Mouse (Mus musculus) midbrain, postnatal 0 days (tissue): ENCODE data around the gene Myh8. TPM values are rescaled to one million over a fixed set of nuclear protein-coding genes. Genes with fewer than 3 reads are reported as not detected.

Source experiments
- ATAC-seq: fragments of 200-750 bp; cut with Nextera tagmentation; 2 replicates; pipeline ENCODE4 v1.8.0; 2017; ENCODE audit warnings: moderate number of reproducible peaks, mild to moderate bottlenecking, moderate TSS enrichment, moderate library complexity; ENCODE audit not compliant: low FRiP score
- DNase-seq: peaks from one replicate; pipeline ENCODE4 v3.0.0-alpha.2; 2015; ENCODE audit warnings: low spot score
- H3K27ac ChIP-seq: fragments of 300-500 bp; sonication (generic); 2 replicates; pipeline ENCODE4 v1.5.1; 2014; ENCODE audit warnings: low read depth, mild to moderate bottlenecking, low read length, mixed read lengths
- H3K27me3 ChIP-seq: fragments of 300-500 bp; sonication (generic); 2 replicates; pipeline ENCODE4 v1.6.1; 2014; ENCODE audit warnings: low read length, control low read depth, mixed read lengths; ENCODE audit not compliant: insufficient read depth
- H3K36me3 ChIP-seq: fragments of 300-500 bp; sonication (generic); 2 replicates; pipeline ENCODE4 v1.6.1; 2014; ENCODE audit warnings: low read length, control low read depth, mixed read lengths; ENCODE audit not compliant: insufficient read depth
- H3K4me1 ChIP-seq: fragments of 300-500 bp; sonication (generic); 2 replicates; pipeline ENCODE4 v1.6.1; 2014; ENCODE audit warnings: mild to moderate bottlenecking, control low read depth, antibody characterized with exemption, low read length, mixed read lengths; ENCODE audit not compliant: insufficient read depth
- H3K4me2 ChIP-seq: fragments of 300-500 bp; sonication (generic); 2 replicates; pipeline ENCODE4 v1.6.1; 2014; ENCODE audit warnings: low read depth, mild to moderate bottlenecking, low read length, mixed read lengths; ENCODE audit not compliant: poor library complexity, severe bottlenecking
- H3K4me3 ChIP-seq: fragments of 300-500 bp; sonication (generic); 2 replicates; pipeline ENCODE4 v1.5.1; 2014; ENCODE audit warnings: low read depth, mild to moderate bottlenecking, low read length, moderate library complexity
- H3K9ac ChIP-seq: fragments of 300-500 bp; sonication (generic); replicated peaks from 2 replicates; pipeline ENCODE4 v1.6.1; 2014; ENCODE audit warnings: mild to moderate bottlenecking, low read length, moderate library complexity, mixed read lengths; ENCODE audit not compliant: poor library complexity, severe bottlenecking
- H3K9me3 ChIP-seq: fragments of 300-500 bp; sonication (generic); 2 replicates; pipeline ENCODE4 v1.6.1; 2016; ENCODE audit warnings: low read length, control low read depth
- CTCF ChIP-seq: IDR thresholded peaks from 2 replicates; pipeline ENCODE4 v1.5.1; 2016; ENCODE audit warnings: antibody characterized with exemption, mild to moderate bottlenecking
- WGBS: fragments of 180-500 bp; shearing (Covaris S2); extraction: QIAGEN DNeasy Blood & Tissue Kit; methylation state at CpG from one replicate; pipeline ENCODE4 v1.1.7; 2014; 5-methylcytosine and 5-hydroxymethylcytosine counted together
- polyA plus RNA-seq: library from polyadenylated mRNA; unstranded; fragments of >200 nt; fragmentation: Nextera tagmentation; extraction: Ambion mirVana; gene quantifications from 2 replicates; pipeline ENCODE4 v1.2.1, GENCODE M21; 2015
- total RNA-seq: library from RNA; depleted of rRNA; stranded (reverse); fragments of >200 nt; gene quantifications from 2 replicates; pipeline ENCODE4 v1.2.3, GENCODE M21; 2014

The Myh8 gene
- total and polyA plus RNA-seq, 2 experiments from 2014 or later, result 0.36 to 3.0 TPM

GRCm38 (mm10) chr11:67237481-67238079 is 39.3 kb upstream of the Myh8 start, which contains the start of gene Myh4:
Gene Myh4 (plus strand): TSS chr11:67238029.
- no peaks in the 10 kb centered on the region for H3K27me3 ChIP-seq
- ATAC-seq, result no peak
- no peak within 1 kb of the TSS for H3K4me3 ChIP-seq
- 69% methylated on average over 5 of the region's 5 CpGs for WGBS
- no peak within 1 kb of the TSS for H3K9ac ChIP-seq
- no peak for DNase-seq
- H3K4me2 ChIP-seq, result no peak within 1 kb of the TSS
- H3K9me3 ChIP-seq, result no peaks in the 10 kb centered on the region
- H3K36me3 ChIP-seq, result no peaks in the 10 kb centered on the region
- TF ChIP-seq CTCF, result no peak
- no peaks in the 10 kb centered on the region for H3K4me1 ChIP-seq
- no peak within 1 kb of the TSS for H3K27ac ChIP-seq

DNA sequence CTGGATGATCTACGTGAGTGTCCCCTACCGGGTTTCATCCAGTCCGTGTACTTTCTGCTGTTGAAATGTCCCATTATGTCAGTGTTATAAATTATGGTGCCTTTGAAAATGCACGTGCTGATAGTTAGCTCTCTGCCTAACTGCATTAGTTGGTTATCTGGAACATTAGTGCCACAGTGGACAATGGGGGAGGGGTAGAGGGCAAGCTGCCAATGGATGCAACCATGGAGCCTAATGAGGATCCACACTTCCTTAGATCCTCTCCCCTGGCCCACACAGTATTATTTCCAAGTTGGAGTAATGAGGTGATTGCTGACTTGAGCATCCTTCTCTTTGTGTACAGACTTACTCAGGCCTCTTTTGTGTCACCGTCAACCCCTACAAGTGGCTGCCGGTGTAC is 35.9 kb upstream of the Myh8 start:
- H3K27ac ChIP-seq, result no peak overlapping the region
- ATAC-seq (no peak), DNase-seq (no peak)
- no peak overlapping the region for H3K4me3 ChIP-seq
- H3K27me3 ChIP-seq, result no peaks in the 10 kb centered on the region
- no peak overlapping the region for H3K4me2 ChIP-seq
- no peaks in the 10 kb centered on the region for H3K36me3 ChIP-seq
- H3K4me1 ChIP-seq, result no peaks in the 10 kb centered on the region
- no peak for TF ChIP-seq CTCF
- 95% methylated on average over 6 of the region's 6 CpGs for WGBS
- H3K9me3 ChIP-seq, result no peaks in the 10 kb centered on the region
- no peak overlapping the region for H3K9ac ChIP-seq

DNA sequence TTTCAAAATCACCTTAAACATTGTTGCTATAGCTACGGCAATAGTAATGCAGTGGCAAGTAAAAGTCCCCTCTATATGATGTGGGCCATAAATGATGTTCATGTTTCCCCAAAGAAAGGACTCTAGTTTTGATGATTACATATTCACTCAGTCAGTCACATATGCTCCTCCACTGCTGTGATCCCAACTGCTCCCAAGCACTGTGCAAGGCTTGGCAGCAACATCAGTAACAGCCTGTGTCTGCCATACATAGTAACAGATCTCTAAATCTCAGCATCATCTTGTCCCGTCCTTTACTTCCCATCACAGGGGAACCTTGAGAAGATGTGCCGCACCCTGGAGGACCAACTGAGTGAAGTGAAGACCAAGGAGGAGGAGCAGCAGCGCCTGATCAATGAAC is 23.2 kb upstream of the Myh8 start:
- 93% methylated on average over 4 of the region's 4 CpGs for WGBS
- no peaks in the 10 kb centered on the region for H3K4me1 ChIP-seq
- no peaks in the 10 kb centered on the region for H3K9me3 ChIP-seq
- no peak overlapping the region for H3K4me3 ChIP-seq
- no peaks in the 10 kb centered on the region for H3K27me3 ChIP-seq
- no peaks in the 10 kb centered on the region for H3K36me3 ChIP-seq
- TF ChIP-seq CTCF, result no peak
- no peak overlapping the region for H3K4me2 ChIP-seq
- DNase-seq (no peak), ATAC-seq (no peak)
- H3K9ac ChIP-seq, result no peak overlapping the region
- H3K27ac ChIP-seq, result no peak overlapping the region

GRCm38 (mm10) chr11:67257048-67257447 is 19.9 kb upstream of the Myh8 start:
- Histone ChIP-seq H3K4me3 (no peak overlapping the region), H3K4me1 (no peaks in the 10 kb centered on the region), H3K27me3 (no peaks in the 10 kb centered on the region), H3K36me3 (no peaks in the 10 kb centered on the region), H3K27ac (no peak overlapping the region), H3K9me3 (no peaks in the 10 kb centered on the region), H3K9ac (no peak overlapping the region), H3K4me2 (no peak overlapping the region)
- 86% methylated on average over 7 of the region's 7 CpGs for WGBS
- no peak for ATAC-seq
- DNase-seq, result no peak
- no peak for TF ChIP-seq CTCF

GRCm38 (mm10) chr11:67260956-67261355 is 16.0 kb upstream of the Myh8 start:
- no peak overlapping the region for H3K9ac ChIP-seq
- H3K4me1 ChIP-seq, result no peaks in the 10 kb centered on the region
- no peak overlapping the region for H3K27ac ChIP-seq
- DNase-seq (no peak), ATAC-seq (no peak)
- no peak overlapping the region for H3K4me2 ChIP-seq
- no peaks in the 10 kb centered on the region for H3K9me3 ChIP-seq
- TF ChIP-seq CTCF, result no peak
- 85% methylated on average over 6 of the region's 6 CpGs for WGBS
- no peaks in the 10 kb centered on the region for H3K27me3 ChIP-seq
- no peak overlapping the region for H3K4me3 ChIP-seq
- H3K36me3 ChIP-seq, result no peaks in the 10 kb centered on the region

GRCm38 (mm10) chr11:67293440-67293839 is 16.5 kb downstream of the Myh8 start:
- H3K9ac ChIP-seq, result no peak overlapping the region
- H3K27ac ChIP-seq, result no peak overlapping the region
- no peak overlapping the region for H3K4me2 ChIP-seq
- no peaks in the 10 kb centered on the region for H3K27me3 ChIP-seq
- ATAC-seq (no peak), DNase-seq (no peak)
- no peaks in the 10 kb centered on the region for H3K4me1 ChIP-seq
- 90% methylated on average over 1 of the region's 1 CpGs for WGBS
- no peak for TF ChIP-seq CTCF
- H3K4me3 ChIP-seq, result no peak overlapping the region
- H3K9me3 ChIP-seq, result no peaks in the 10 kb centered on the region
- no peaks in the 10 kb centered on the region for H3K36me3 ChIP-seq
